Mouse (Mus musculus): ENCODE data around the gene Dcst2. TPM values are rescaled to one million over a fixed set of nuclear protein-coding genes. Genes with fewer than 3 reads are reported as not detected.

Gene Dcst2
- total RNA-seq, 2 experiments from 2014 or later: not detected

GRCm38 (mm10) chr3:89330346-89330745 lies 31.4 kb upstream of the Dcst2 start:
- no peak for ATAC-seq (replicated peaks; ENCODE audit: low FRiP score, low TSS enrichment, poor library complexity, severe bottlenecking)

- no peak for ATAC-seq (replicated peaks; ENCODE audit: low FRiP score, low TSS enrichment, poor library complexity, severe bottlenecking)
Observed at GRCm38 (mm10) chr3:89330948-89331347, 30.8 kb upstream of the Dcst2 start.

- 0 out of 2 replicates have a peak, but pooled peaks have one; percentile 26 for ATAC-seq (replicated peaks; ENCODE audit: low FRiP score, low TSS enrichment, poor library complexity, severe bottlenecking)
Observed at GRCm38 (mm10) chr3:89331561-89331960, 30.2 kb upstream of the Dcst2 start.

- ATAC-seq (replicated peaks; ENCODE audit: low FRiP score, low TSS enrichment, poor library complexity, severe bottlenecking): no peak
Observed at GRCm38 (mm10) chr3:89332013-89332412, 29.8 kb upstream of the Dcst2 start.

- no peak for ATAC-seq (replicated peaks; ENCODE audit: low FRiP score, low TSS enrichment, poor library complexity, severe bottlenecking)
Observed at GRCm38 (mm10) chr3:89332476-89332875, 29.3 kb upstream of the Dcst2 start.

GRCm38 (mm10) chr3:89333053-89333452 lies 28.7 kb upstream of the Dcst2 start:
- no peak for ATAC-seq (replicated peaks; ENCODE audit: low FRiP score, low TSS enrichment, poor library complexity, severe bottlenecking)

GRCm38 (mm10) chr3:89336529-89336928 lies 25.2 kb upstream of the Dcst2 start:
- no peak for ATAC-seq (replicated peaks; ENCODE audit: low FRiP score, low TSS enrichment, poor library complexity, severe bottlenecking)

- ATAC-seq (replicated peaks; ENCODE audit: low FRiP score, low TSS enrichment, poor library complexity, severe bottlenecking): no peak
Observed at GRCm38 (mm10) chr3:89337062-89337720, 24.6 kb upstream of the Dcst2 start.

- ATAC-seq (replicated peaks; ENCODE audit: low FRiP score, low TSS enrichment, poor library complexity, severe bottlenecking): peak; percentile 27; the same call in 1 of the 2 replicates
Observed at GRCm38 (mm10) chr3:89337721-89338578, 23.8 kb upstream of the Dcst2 start, which contains the start of gene Efna4. Gene Efna4 (minus strand): TSS chr3:89338028.

GRCm38 (mm10) chr3:89339416-89339815 lies 22.4 kb upstream of the Dcst2 start:
- 0 out of 2 replicates have a peak, but pooled peaks have one; percentile 24 for ATAC-seq (replicated peaks; ENCODE audit: low FRiP score, low TSS enrichment, poor library complexity, severe bottlenecking)

- ATAC-seq (replicated peaks; ENCODE audit: low FRiP score, low TSS enrichment, poor library complexity, severe bottlenecking): peak; percentile 73
Observed at GRCm38 (mm10) chr3:89340465-89340864, 21.3 kb upstream of the Dcst2 start.

- ATAC-seq (replicated peaks; ENCODE audit: low FRiP score, low TSS enrichment, poor library complexity, severe bottlenecking): no peak
Observed at GRCm38 (mm10) chr3:89341794-89342193, 20.0 kb upstream of the Dcst2 start.

GRCm38 (mm10) chr3:89343279-89343678 lies 18.5 kb upstream of the Dcst2 start:
- ATAC-seq (replicated peaks; ENCODE audit: low FRiP score, low TSS enrichment, poor library complexity, severe bottlenecking): no peak

- no peak for ATAC-seq (replicated peaks; ENCODE audit: low FRiP score, low TSS enrichment, poor library complexity, severe bottlenecking)
Observed at GRCm38 (mm10) chr3:89346815-89347540, 14.8 kb upstream of the Dcst2 start.

- ATAC-seq (replicated peaks; ENCODE audit: low FRiP score, low TSS enrichment, poor library complexity, severe bottlenecking): no peak
Observed at GRCm38 (mm10) chr3:89347916-89348315, 13.9 kb upstream of the Dcst2 start.

- no peak for ATAC-seq (replicated peaks; ENCODE audit: low FRiP score, low TSS enrichment, poor library complexity, severe bottlenecking)
Observed at GRCm38 (mm10) chr3:89348911-89349868, 12.6 kb upstream of the Dcst2 start.

- ATAC-seq (replicated peaks; ENCODE audit: low FRiP score, low TSS enrichment, poor library complexity, severe bottlenecking): peak; percentile 74
Observed at GRCm38 (mm10) chr3:89349869-89350501, 11.8 kb upstream of the Dcst2 start, which contains the start of gene Adam15. Gene Adam15 (minus strand): TSS chr3:89349996.

- ATAC-seq (replicated peaks; ENCODE audit: low FRiP score, low TSS enrichment, poor library complexity, severe bottlenecking): no peak
Observed at GRCm38 (mm10) chr3:89351271-89351670, 10.5 kb upstream of the Dcst2 start.

Measured in megakaryocyte-erythroid progenitor cell, adult 5-6 weeks (primary cell).